Mouse (Mus musculus): Measurements from ENCODE around the gene Ahcyl2.

Gene Ahcyl2

GRCm38 (mm10) chr6:29853900-29854390 lies 86.1 kb downstream of the Ahcyl2 start:
- no peak for DNase-seq

GRCm38 (mm10) chr6:29858619-29859018 lies 90.8 kb downstream of the Ahcyl2 start:
- no peak for DNase-seq

- DNase-seq = peak; percentile 45 to 51
These were observed 91.5 kb downstream of the Ahcyl2 start for GRCm38 (mm10) chr6:29859344-29859743.

GRCm38 (mm10) chr6:29860238-29860637 lies 92.4 kb downstream of the Ahcyl2 start:
- peak; percentile 58 to 70 for DNase-seq

- DNase-seq = no peak
These were observed 97.1 kb downstream of the Ahcyl2 start for GRCm38 (mm10) chr6:29864926-29865325.

GRCm38 (mm10) chr6:29866935-29867724 lies 99.3 kb downstream of the Ahcyl2 start:
- no peak for DNase-seq

- DNase-seq = peak; percentile 45 to 65
These were observed 100.6 kb downstream of the Ahcyl2 start for GRCm38 (mm10) chr6:29868341-29868895.

GRCm38 (mm10) chr6:29873654-29874053 lies 105.8 kb downstream of the Ahcyl2 start:
- no peak for DNase-seq

- DNase-seq = no peak
These were observed 107.8 kb downstream of the Ahcyl2 start for GRCm38 (mm10) chr6:29875576-29875975.

GRCm38 (mm10) chr6:29876782-29877181 lies 109.0 kb downstream of the Ahcyl2 start:
- DNase-seq = no peak

- DNase-seq = no peak
These were observed 111.8 kb downstream of the Ahcyl2 start for GRCm38 (mm10) chr6:29879579-29879978.

- DNase-seq = no peak
These were observed 113.0 kb downstream of the Ahcyl2 start for GRCm38 (mm10) chr6:29880796-29881195.

- DNase-seq = no peak
These were observed 114.1 kb downstream of the Ahcyl2 start for GRCm38 (mm10) chr6:29881936-29882335.

- no peak for DNase-seq
These were observed 115.1 kb downstream of the Ahcyl2 start for GRCm38 (mm10) chr6:29882870-29883269.

GRCm38 (mm10) chr6:29891151-29891550 lies 123.3 kb downstream of the Ahcyl2 start:
- DNase-seq = no peak

GRCm38 (mm10) chr6:29896976-29897375 lies 129.2 kb downstream of the Ahcyl2 start:
- DNase-seq = no peak

- no peak for DNase-seq
These were observed 133.6 kb downstream of the Ahcyl2 start for GRCm38 (mm10) chr6:29901450-29901849.

- DNase-seq = no peak
These were observed 134.4 kb downstream of the Ahcyl2 start for GRCm38 (mm10) chr6:29902256-29902655.

GRCm38 (mm10) chr6:29903343-29903914 lies 135.6 kb downstream of the Ahcyl2 start:
- DNase-seq = no peak

- no peak for DNase-seq
These were observed 136.5 kb downstream of the Ahcyl2 start for GRCm38 (mm10) chr6:29904281-29904680.

GRCm38 (mm10) chr6:29910631-29911030 lies 142.8 kb downstream of the Ahcyl2 start:
- DNase-seq = no peak

GRCm38 (mm10) chr6:29913673-29914072 lies 145.9 kb downstream of the Ahcyl2 start:
- DNase-seq = no peak

GRCm38 (mm10) chr6:29914136-29914535 lies 146.3 kb downstream of the Ahcyl2 start:
- DNase-seq = no peak

- no peak for DNase-seq
These were observed 148.0 kb downstream of the Ahcyl2 start for GRCm38 (mm10) chr6:29915836-29916235.

Data from kidney, adult 8-10 months (tissue).